Mouse (Mus musculus) limb, embryonic 10.5 days (tissue): Measurements from ENCODE around the gene Slc22a21. TPM values are rescaled to one million over a fixed set of nuclear protein-coding genes. Genes with fewer than 3 reads are reported as not detected.

Experiments
- DNase-seq: peaks from one replicate; pipeline ENCODE4 v3.0.0-alpha.2; 2017; ENCODE audit warnings: low spot score
- H3K27ac ChIP-seq: fragments of 300-500 bp; sonication (generic); 2 replicates; pipeline ENCODE4 v1.5.1; 2016; ENCODE audit warnings: mild to moderate bottlenecking
- H3K27me3 ChIP-seq: fragments of 300-500 bp; sonication (generic); 2 replicates; pipeline ENCODE4 v1.6.1; 2016; ENCODE audit warnings: low read depth, mild to moderate bottlenecking; ENCODE audit not compliant: poor library complexity, severe bottlenecking
- H3K36me3 ChIP-seq: fragments of 300-500 bp; sonication (generic); 2 replicates; pipeline ENCODE4 v1.6.1; 2016; ENCODE audit warnings: mild to moderate bottlenecking, moderate library complexity
- H3K4me1 ChIP-seq: fragments of 300-500 bp; sonication (generic); 2 replicates; pipeline ENCODE4 v1.6.1; 2016
- H3K4me3 ChIP-seq: fragments of 300-500 bp; sonication (generic); 2 replicates; pipeline ENCODE4 v1.5.1; 2016; ENCODE audit warnings: mild to moderate bottlenecking, moderate library complexity
- H3K9me3 ChIP-seq: fragments of 300-500 bp; sonication (generic); replicated peaks from 2 replicates; pipeline ENCODE4 v1.6.1; 2016; ENCODE audit warnings: mild to moderate bottlenecking
- WGBS: fragments of 180-500 bp; shearing (Covaris S2); methylation state at CpG from one replicate; pipeline ENCODE4 v1.1.7; 2016; 5-methylcytosine and 5-hydroxymethylcytosine counted together
- polyA plus RNA-seq: library from polyadenylated mRNA; unstranded; fragments of >200 nt; fragmentation: Nextera tagmentation; extraction: Ambion mirVana; gene quantifications from 2 replicates; pipeline ENCODE4 v1.2.1, GENCODE M21; 2016

The Slc22a21 gene
- polyA plus RNA-seq: 2.4 and 2.8 TPM in 2 replicates

DNA sequence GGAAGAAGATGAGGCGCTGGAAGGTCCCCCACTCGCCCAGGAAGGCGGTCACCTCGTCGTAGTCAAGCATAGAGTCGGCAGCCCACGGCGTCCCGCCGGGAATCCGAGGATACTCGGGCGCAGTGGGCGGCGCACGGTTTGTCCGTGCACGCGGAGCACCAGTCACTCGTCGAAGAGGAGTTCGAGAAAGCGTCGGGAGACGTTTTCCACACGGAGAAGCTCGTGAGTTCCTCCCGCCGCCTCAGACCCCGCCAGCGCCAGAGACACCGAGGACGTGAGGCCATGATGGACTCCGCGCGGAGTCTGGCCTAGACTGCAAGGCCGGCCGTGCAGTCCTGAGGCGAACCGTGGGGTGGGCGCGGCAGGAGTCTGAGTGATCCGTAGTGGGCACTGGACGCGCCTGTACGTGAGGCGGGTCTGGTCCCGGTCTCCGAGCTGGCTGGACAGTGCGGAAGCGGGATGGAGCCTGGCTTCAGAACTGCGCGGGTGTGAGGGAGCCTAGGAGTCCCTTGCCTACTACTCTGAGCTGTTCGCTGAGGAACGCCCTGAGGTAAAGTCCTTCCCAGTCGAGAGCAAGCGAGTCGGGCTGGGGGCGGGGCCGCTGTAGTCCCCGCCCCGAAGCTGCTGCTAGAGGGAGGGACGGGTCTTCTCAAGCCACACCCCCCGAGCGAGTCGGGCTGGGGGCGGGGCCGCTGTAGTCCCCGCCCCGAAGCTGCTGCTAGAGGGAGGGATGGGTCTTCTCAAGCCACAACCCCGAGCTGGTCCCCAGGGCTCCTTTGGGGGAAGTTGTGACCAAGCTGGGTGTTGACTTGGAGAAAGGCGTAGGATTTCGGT, at the start of gene Slc22a21:
TSS of gene Slc22a21 (minus strand) at position 545 of the 834 bp plus-strand sequence.
- Histone ChIP-seq H3K9me3 (no peaks in the 10 kb centered on the region), H3K4me3 (peak within 1 kb of the TSS; percentile 67), H3K27me3 (peaks cover 18% of the 10 kb centered on the region), H3K4me1 (peaks cover 13% of the 10 kb centered on the region; the same call in 1 of the 2 replicates), H3K36me3 (no peaks in the 10 kb centered on the region), H3K27ac (peak within 1 kb of the TSS; percentile 81)
- peak; percentile 83 for DNase-seq
- WGBS: 2% methylated on average over 73 of the region's 73 CpGs

DNA sequence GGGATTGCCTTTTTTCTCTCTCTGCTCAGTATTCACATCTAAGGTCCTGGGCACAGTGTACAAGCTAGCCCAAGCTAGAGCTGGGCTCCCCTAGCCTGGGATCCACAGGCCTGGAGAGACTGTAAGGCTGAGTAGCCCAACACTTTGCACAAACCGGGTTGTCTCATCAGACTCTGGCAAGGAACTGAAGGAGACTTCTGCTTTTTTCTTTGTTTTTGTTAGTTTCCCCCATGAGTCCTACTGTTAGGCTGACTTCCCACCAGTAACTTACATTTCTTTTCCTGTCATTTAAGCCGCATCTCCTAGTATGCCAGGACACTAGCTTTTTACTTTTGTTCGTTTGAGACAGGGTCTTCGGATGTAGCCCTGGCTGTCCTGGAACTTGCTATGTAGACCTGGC, 48.9 kb upstream of the Slc22a21 start:
- Histone ChIP-seq H3K4me3 (peak overlapping the region; percentile 58), H3K4me1 (peaks cover 18% of the 10 kb centered on the region), H3K27me3 (peaks cover 51% of the 10 kb centered on the region), H3K27ac (peak overlapping the region; percentile 76; the same call in 1 of the 2 replicates), H3K9me3 (no peaks in the 10 kb centered on the region), H3K36me3 (no peaks in the 10 kb centered on the region)
- WGBS: 78% methylated on average over 4 of the region's 4 CpGs
- DNase-seq: no peak

DNA sequence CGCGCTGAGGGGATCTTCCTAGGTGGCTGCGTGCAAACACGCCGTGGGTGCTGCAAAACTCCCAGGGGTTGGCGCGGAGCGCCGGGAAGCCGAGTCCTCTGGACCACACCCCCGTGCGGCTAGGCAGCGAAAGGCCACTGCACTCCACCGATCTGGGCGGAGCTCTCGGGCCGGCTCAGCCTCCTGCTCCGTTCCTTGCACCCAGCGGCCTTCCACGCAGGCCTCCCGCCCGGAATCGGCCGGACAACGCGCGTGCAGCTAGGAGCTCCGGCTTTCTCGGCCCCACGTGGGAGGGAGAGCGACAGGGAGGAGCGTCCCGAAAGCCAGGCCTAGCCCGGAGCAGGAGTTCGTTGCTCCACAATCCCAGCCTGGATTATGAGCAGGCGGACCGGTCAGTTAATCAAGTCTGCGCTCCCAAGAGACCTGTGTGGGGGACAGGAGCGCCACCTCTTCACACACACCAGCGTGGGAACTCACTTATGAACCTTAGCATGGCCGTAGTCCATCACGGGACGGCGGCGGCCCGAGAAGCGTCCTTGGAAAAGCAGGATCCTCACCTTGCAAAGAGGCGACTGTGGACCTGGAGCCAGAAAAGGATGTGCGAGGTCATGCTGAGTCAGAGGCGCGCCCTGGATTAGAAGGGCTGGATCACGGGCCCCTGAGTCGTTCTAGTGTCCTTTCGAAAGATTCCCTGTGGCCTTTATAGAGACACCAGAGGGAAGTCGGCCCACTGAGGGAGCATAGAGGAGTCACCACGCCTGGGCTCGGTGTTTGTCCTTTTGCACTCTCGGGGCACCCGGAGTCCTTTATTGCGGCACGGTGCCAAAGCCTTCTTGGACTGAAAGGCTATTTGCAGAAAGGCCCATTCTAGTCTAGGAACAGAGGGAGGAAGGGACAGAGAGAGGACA, 48.2 kb upstream of the Slc22a21 start, which contains the start of gene Slc22a4:
TSS of gene Slc22a4 (minus strand) at position 47 of the 908 bp plus-strand sequence.
- 3% methylated on average over 61 of the region's 61 CpGs for WGBS
- Histone ChIP-seq H3K4me1 (peaks cover 18% of the 10 kb centered on the region), H3K27me3 (peaks cover 51% of the 10 kb centered on the region), H3K36me3 (no peaks in the 10 kb centered on the region), H3K27ac (peak within 1 kb of the TSS; percentile 76), H3K9me3 (no peaks in the 10 kb centered on the region), H3K4me3 (peak within 1 kb of the TSS; percentile 58)
- peak; percentile 81 for DNase-seq

DNA sequence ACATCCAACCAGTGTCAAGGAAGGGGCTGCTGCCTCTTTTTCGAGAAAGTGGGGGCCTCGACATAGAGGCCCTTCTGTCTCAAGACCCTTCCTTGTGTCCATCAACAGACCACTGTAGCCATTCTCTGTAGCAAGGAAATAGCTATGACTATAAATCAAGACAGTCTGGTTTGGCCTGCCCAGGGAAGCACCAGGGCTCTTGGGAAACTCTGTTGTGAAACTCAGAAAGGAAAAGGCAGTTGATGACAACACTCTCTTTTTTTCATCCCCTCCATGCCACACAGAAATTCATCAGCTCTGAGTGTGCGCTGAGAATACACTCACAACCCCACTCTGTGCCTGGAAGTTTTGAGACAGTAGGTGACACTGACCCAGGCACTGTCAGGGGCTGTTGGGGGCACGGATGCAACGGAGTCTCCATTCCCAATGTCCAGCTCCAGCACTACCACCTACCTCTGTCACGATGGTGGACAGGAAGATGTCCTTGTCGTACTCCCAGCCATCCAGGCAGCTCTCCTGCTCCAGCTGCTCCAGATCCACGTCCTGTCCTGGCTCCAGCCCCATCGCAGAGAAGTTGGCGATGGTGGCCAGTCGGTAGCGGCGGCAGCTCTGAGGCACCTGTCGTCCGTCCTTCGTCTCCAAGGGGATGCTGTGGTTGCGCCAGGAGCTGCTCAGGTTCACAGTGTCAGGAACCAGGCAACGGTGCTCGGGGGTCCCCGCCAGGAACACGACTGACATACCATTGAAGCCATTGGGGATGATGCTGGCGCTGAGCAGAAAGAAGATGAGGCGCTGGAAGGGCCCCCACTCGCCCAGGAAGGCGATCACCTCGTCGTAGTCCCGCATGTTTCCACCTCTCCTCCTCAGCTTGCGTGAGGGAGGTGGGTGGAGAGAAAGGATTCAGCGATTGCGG, 47.3 kb upstream of the Slc22a21 start:
- Histone ChIP-seq H3K9me3 (no peaks in the 10 kb centered on the region), H3K36me3 (no peaks in the 10 kb centered on the region), H3K4me1 (peaks cover 18% of the 10 kb centered on the region), H3K4me3 (peak overlapping the region; percentile 58), H3K27ac (peak overlapping the region; percentile 76; the same call in 1 of the 2 replicates), H3K27me3 (peaks cover 51% of the 10 kb centered on the region)
- 19% methylated on average over 31 of the region's 31 CpGs for WGBS
- DNase-seq: peak; percentile 39

DNA sequence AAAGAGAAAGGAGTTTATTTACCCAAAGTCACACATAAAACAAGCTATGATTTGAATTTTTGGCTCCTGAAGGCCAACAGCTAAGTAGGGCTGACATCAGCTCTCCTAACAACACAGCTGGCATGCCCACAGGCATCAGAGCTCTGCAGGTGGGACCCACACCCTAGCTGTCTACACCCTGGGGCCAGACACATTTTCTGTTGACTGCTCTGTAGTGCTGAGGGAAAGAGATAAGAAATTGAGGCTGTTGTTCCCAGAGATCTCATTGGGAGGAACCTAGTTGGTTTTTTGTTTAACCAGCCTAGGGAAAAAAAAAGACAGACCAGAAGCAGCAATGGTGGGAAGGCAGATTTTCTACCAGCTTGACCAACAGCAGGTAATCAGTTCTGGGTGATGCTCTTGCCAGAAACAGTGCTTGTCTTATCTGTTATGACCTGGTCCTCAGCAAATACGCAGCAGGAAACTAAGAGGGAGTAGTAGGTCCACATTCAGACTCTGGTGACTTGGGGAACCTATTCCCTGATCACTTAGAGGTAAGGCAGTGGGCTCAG, 46.4 kb upstream of the Slc22a21 start:
- H3K36me3 ChIP-seq: no peaks in the 10 kb centered on the region
- H3K27ac ChIP-seq: no peak overlapping the region
- H3K27me3 ChIP-seq: peaks cover 51% of the 10 kb centered on the region
- H3K4me3 ChIP-seq: no peak overlapping the region
- H3K4me1 ChIP-seq: peaks cover 18% of the 10 kb centered on the region
- no peaks in the 10 kb centered on the region for H3K9me3 ChIP-seq
- 74% methylated on average over 1 of the region's 1 CpGs for WGBS
- no peak for DNase-seq

DNA sequence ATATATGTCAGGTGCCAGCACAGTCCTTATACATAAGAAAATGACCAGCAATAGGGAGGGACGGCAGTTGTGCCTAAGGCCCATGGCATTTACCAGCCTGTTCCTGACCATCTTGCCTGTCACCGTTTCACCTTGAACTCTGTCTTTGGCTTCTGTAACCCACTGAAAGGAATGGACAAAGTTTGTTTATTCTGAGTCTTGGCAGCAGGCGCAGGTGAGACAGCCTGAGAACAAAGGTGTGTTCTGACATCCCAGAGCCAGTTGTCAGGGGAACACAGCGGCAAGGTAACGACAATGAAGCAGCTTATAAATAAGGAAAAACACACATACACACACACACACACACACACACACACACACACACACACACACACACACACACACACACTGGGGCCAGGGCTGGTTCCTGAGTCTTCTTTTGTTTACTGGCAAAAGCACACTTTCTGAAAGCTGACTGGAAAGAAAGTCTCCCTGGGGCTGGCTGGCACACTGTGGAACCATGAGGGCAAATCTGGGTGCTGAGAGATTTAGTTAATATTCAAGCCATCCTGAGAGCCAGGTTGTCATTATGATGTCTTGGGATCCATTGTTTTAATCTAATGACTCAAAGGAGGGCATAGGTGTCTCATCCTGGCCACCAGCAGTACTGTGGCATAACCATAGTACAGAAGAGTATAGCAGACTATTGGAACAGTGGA, 41.4 kb upstream of the Slc22a21 start:
- no peaks in the 10 kb centered on the region for H3K36me3 ChIP-seq
- H3K4me1 ChIP-seq: 0 out of 2 replicates have a peak, but pooled peaks cover 3% of the 10 kb centered on the region
- H3K27ac ChIP-seq: no peak overlapping the region
- no peak overlapping the region for H3K4me3 ChIP-seq
- DNase-seq: no peak
- peaks cover 17% of the 10 kb centered on the region for H3K27me3 ChIP-seq
- 93% methylated on average over 5 of the region's 5 CpGs for WGBS
- no peaks in the 10 kb centered on the region for H3K9me3 ChIP-seq

DNA sequence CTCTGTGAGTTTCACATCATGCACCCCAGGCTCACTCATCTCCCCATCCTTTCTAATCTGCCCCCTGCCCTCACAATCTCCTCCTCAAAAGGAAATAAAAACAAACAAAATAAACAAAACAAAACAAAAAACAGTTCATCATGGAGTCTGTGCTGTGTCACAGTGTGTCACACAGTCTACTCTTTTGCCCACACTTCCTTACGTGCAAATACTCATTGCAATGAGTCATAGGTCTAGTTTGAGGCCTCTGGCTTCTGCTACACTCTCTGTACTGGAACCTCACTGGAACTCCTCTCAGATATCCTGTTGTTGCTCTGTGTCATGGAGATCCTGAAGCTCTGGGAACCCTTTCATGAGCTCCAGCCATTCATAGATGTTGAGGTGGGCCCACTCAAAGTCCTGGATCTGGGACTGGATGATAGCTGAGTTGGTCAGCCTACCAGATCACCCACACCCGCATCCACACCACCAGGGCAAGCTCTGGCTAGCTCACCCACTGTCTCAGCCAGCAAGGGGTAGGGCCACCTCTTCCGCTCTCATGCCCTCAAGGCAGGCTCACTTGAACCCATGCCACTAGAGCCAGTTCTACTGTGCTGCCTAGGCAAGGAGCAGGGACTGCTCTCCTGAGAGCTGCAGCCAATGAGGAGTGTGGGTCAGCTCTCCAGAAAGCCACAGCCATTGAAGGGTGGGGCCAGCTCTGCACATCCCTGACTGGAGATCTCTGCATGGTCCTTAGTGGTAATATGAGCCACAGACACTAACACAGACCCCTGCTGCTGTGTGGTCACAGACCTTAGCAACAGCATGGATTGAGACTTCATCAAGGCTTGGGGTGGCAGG, 39.0 kb upstream of the Slc22a21 start:
- DNase-seq: no peak
- Histone ChIP-seq H3K27me3 (no peaks in the 10 kb centered on the region), H3K4me3 (no peak overlapping the region), H3K4me1 (0 out of 2 replicates have a peak, but pooled peaks cover 3% of the 10 kb centered on the region), H3K9me3 (no peaks in the 10 kb centered on the region), H3K27ac (0 out of 2 replicates have a peak overlapping the region, but pooled peaks have one; percentile 42), H3K36me3 (no peaks in the 10 kb centered on the region)
- 81% methylated on average over 3 of the region's 3 CpGs for WGBS

DNA sequence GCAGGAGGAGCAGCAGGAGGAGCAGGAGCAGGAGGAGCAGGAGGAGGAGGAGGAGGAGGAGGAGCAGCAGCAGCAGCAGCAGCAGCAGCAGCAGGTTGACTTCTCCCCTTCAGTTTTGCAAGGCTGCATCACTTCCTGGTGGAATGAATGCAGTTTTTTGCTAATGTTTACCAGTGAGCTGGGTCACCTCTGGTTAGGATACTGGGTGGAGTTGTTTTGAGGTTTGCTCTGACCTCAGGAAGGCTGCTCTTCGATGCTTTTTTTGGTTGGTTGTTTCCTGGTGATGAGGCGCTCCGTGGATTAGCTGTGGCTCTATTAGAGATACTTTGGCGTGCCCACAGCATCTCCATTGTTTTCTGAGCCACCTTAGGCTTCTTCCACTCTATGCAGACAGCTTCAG, 37.5 kb upstream of the Slc22a21 start:
- no peak for DNase-seq
- Histone ChIP-seq H3K27me3 (no peaks in the 10 kb centered on the region), H3K27ac (no peak overlapping the region), H3K9me3 (no peaks in the 10 kb centered on the region), H3K4me1 (0 out of 2 replicates have a peak, but pooled peaks cover 3% of the 10 kb centered on the region), H3K36me3 (no peaks in the 10 kb centered on the region), H3K4me3 (no peak overlapping the region)
- 87% methylated on average over 4 of the region's 4 CpGs for WGBS

DNA sequence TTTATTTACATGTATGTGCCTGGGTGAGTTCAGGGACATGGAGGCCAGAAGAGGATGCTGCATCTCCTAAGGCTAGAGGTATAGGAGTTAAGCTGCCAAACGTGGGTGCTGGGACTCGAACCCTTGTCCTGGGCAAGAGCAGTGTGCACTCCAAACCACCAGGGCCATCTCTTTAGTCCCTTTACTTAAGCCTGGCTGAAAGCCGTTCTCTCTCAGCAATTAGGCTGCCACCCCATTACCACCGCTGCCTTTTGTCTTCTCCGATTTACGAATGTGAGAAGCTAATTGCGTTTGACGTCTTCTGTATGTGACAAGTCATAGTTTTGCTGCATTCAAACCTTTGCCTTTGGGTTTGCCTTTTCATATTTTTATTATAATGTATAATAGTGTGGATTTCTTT, 35.9 kb upstream of the Slc22a21 start:
- DNase-seq: no peak
- Histone ChIP-seq H3K4me3 (no peak overlapping the region), H3K27me3 (no peaks in the 10 kb centered on the region), H3K4me1 (0 out of 2 replicates have a peak, but pooled peaks cover 3% of the 10 kb centered on the region), H3K36me3 (no peaks in the 10 kb centered on the region), H3K9me3 (no peaks in the 10 kb centered on the region), H3K27ac (no peak overlapping the region)
- WGBS: 70% methylated on average over 8 of the region's 8 CpGs

DNA sequence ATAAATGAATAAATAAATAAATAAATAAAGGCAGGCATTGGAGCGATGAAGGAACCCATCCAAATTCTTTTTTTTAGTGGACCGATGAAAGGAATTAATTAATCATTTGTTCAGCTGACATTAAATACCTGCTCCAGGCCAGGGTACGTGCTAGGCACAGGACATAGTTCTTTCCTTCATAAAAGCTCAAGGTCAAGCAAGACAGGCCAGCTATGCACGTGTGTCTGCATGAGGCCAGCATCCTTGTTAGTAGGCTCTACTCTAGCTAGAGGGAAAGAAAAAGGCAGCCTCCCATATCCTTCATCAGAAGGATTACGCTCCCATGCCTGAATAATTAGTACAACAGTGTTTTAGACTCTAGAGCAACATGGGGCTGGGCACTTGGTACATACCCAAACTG, 32.8 kb upstream of the Slc22a21 start:
- Histone ChIP-seq H3K4me3 (no peak overlapping the region), H3K27ac (no peak overlapping the region)

DNA sequence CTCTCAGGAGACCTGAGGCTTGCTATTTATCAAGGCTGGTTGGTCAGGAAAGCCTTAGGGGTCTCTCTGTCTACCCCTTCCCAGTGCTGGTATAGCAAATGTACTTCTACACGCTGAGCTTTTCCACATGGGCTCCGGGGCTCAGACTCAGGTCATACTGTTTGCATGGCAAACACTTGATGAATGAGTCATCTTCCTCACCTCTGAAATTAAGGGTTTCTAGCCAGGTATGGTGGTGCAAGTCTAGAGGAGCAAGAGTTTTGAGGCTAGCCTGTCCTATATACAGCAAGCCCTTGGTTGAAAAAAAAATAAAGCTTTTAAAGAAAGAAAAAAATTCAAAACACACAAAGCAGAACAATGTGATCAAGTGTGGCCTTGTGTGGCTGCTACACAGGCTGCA, 31.1 kb upstream of the Slc22a21 start:
- Histone ChIP-seq H3K27ac (no peak overlapping the region), H3K27me3 (no peaks in the 10 kb centered on the region), H3K36me3 (no peaks in the 10 kb centered on the region), H3K9me3 (no peaks in the 10 kb centered on the region), H3K4me1 (peaks cover 15% of the 10 kb centered on the region), H3K4me3 (no peak overlapping the region)
- WGBS: 95% methylated on average over 2 of the region's 2 CpGs
- no peak for DNase-seq

More for the DNA sequence above, 32.8 kb upstream of the Slc22a21 start:
- H3K36me3 ChIP-seq: no peaks in the 10 kb centered on the region
- no peaks in the 10 kb centered on the region for H3K9me3 ChIP-seq
- peaks cover 11% of the 10 kb centered on the region for H3K4me1 ChIP-seq
- no peak for DNase-seq
- no peaks in the 10 kb centered on the region for H3K27me3 ChIP-seq
- 88% methylated on average over 5 of the region's 5 CpGs for WGBS
